Mouse (Mus musculus): ENCODE data around the gene Nat9. TPM values are rescaled to one million over a fixed set of nuclear protein-coding genes. Genes with fewer than 3 reads are reported as not detected.
A peak's percentile ranks its signal among the peaks of the same experiment; 100 is the strongest.

Gene Nat9
- polyA plus RNA-seq, 1 experiment from 2014 or later: 15.5 TPM

DNA sequence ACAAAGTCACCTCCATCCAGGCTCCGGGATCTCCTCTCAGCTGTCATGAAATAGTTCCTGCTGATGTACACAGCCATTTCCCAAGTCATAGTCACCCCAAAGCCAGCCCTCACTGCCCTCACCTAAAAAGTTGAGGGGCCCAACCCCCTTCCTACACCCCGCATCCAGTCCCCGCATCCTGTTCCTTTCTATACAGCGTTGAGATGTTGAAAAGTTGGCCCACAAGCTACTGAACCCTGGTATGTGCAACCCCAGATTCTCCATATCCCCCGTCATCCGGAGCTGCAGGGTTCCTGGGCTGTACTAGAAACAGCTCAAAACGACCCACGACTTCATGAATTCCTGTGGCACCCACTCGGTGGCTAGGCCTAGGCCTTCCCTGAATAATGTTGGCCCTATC is 34.6 kb downstream of the Nat9 start:
- Histone ChIP-seq H3K4me3 (ENCODE audit: low read depth, low read length) (no peak overlapping the region), H3K36me3 (replicated peaks; ENCODE audit: control insufficient read depth, insufficient read depth, low read depth, low read length) (no peaks in the 10 kb centered on the region), H3K9me3 (replicated peaks; ENCODE audit: control insufficient read depth, low read length) (no peaks in the 10 kb centered on the region), H3K27ac (replicated peaks; ENCODE audit: low read depth, low read length) (no peak overlapping the region), H3K27me3 (ENCODE audit: control insufficient read depth, insufficient read depth, low read length) (peaks cover 4% of the 10 kb centered on the region; the same call in 1 of the 2 replicates), H3K4me2 (ENCODE audit: low read depth, low read length) (no peak overlapping the region), H3K9ac (replicated peaks; ENCODE audit: low read length) (no peak overlapping the region), H3K4me1 (ENCODE audit: control insufficient read depth, insufficient read depth, low read length) (no peaks in the 10 kb centered on the region; the same call in 1 of the 2 replicates)
- 76% methylated on average over 9 of the region's 9 CpGs for WGBS
- ATAC-seq (replicated peaks; ENCODE audit: insufficient number of reproducible peaks, low FRiP score, low TSS enrichment, low read depth) (no peak), DNase-seq (ENCODE audit: low spot score) (no peak)

DNA sequence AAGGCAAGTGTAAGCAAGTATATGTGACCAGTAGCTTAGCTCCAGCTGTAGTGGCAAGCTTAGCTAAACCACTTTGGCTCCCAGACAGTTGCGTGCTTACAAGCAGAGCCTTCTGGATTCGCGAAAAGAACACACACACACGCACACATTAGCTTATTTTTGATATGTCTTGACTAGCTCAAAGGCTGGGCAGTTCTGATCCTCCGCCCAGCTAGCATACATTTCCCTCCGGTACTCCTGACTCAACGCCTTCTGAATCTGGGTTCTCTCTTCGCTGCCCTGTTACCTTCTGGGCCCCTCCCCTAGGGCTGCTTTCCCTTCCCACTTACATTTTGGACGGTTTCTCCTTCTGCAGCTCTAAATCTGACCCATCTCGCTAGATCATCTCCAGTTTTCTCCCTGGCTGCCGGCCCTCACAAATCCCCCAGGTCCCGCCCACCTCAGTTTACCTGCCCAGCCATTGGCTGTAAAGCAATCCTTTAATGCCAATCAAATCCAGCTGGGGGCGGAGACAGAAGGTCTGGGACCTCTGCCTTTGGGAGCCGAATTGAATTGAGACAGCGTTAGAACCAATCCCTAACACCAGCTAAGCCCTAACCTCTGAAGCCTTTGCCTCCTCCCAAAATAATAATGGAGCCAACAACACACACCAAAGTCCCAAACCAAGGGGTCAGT is 35.8 kb downstream of the Nat9 start:
- Histone ChIP-seq H3K9ac (replicated peaks; ENCODE audit: low read length) (peak overlapping the region; percentile 59), H3K4me3 (ENCODE audit: low read depth, low read length) (peak overlapping the region; percentile 28; the same call in 1 of the 2 replicates), H3K4me1 (ENCODE audit: control insufficient read depth, insufficient read depth, low read length) (no peaks in the 10 kb centered on the region; the same call in 1 of the 2 replicates), H3K4me2 (ENCODE audit: low read depth, low read length) (peak overlapping the region; percentile 56), H3K27ac (replicated peaks; ENCODE audit: low read depth, low read length) (no peak overlapping the region), H3K36me3 (replicated peaks; ENCODE audit: control insufficient read depth, insufficient read depth, low read depth, low read length) (no peaks in the 10 kb centered on the region), H3K9me3 (replicated peaks; ENCODE audit: control insufficient read depth, low read length) (no peaks in the 10 kb centered on the region), H3K27me3 (ENCODE audit: control insufficient read depth, insufficient read depth, low read length) (peaks cover 4% of the 10 kb centered on the region; the same call in 1 of the 2 replicates)
- ATAC-seq (replicated peaks; ENCODE audit: insufficient number of reproducible peaks, low FRiP score, low TSS enrichment, low read depth) (peak; percentile 29; the same call in 1 of the 2 replicates), DNase-seq (ENCODE audit: low spot score) (peak; percentile 91)
- whole genome bisulfite sequencing: 7% methylated on average over 15 of the region's 15 CpGs

DNA sequence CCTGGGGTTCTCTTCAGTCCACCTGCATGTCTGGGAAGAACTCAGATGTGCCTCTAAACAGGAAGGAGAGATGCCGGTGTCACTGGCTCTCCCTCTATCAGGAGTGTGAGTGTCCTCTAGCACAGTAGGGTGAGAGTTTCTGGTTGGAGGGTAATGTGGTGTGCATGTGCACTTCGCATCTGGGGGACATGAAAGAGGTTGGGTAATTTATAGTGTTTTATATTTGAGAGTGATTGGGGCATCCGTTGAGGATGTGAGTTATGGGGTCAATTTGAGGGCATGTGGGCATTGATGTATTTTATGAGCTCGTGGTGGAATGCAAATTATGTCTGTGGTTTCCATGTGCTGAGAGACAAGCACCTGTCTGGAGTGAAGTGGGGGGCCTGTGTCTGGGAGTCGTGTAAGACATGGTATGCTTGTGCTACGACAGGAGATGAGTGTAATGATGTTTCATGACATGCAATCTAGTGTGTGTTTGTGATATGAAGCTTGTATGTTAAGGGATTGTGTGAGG is 36.9 kb downstream of the Nat9 start:
- Histone ChIP-seq H3K4me2 (ENCODE audit: low read depth, low read length) (no peak overlapping the region), H3K9ac (replicated peaks; ENCODE audit: low read length) (no peak overlapping the region), H3K36me3 (replicated peaks; ENCODE audit: control insufficient read depth, insufficient read depth, low read depth, low read length) (no peaks in the 10 kb centered on the region), H3K4me3 (ENCODE audit: low read depth, low read length) (no peak overlapping the region), H3K27ac (replicated peaks; ENCODE audit: low read depth, low read length) (no peak overlapping the region), H3K9me3 (replicated peaks; ENCODE audit: control insufficient read depth, low read length) (no peaks in the 10 kb centered on the region), H3K4me1 (ENCODE audit: control insufficient read depth, insufficient read depth, low read length) (no peaks in the 10 kb centered on the region; the same call in 1 of the 2 replicates), H3K27me3 (ENCODE audit: control insufficient read depth, insufficient read depth, low read length) (peaks cover 4% of the 10 kb centered on the region; the same call in 1 of the 2 replicates)
- 77% methylated on average over 6 of the region's 6 CpGs for WGBS
- no peak for ATAC-seq (replicated peaks; ENCODE audit: insufficient number of reproducible peaks, low FRiP score, low TSS enrichment, low read depth)
- DNase-seq (ENCODE audit: low spot score): no peak

DNA sequence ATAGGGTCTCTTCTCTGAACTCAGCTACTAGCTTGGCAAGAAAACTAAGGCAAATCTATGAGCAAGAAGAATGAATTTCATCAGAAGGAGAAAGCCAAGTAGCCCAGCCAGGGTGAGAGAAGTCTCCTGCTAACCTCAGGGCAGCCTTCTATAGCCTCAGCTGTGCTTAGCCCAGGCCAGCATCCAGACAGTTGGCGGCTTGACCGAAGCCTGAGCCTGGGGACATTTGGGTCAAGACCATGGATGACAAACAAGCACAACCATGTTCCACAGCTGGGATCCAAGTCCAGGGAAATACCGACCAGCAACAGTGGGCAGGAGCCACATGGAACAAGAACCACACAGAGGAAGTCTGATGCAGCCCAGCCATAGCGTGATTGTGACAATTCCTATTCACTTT is 39.8 kb downstream of the Nat9 start:
- DNase-seq (ENCODE audit: low spot score): no peak
- no peak for ATAC-seq (replicated peaks; ENCODE audit: insufficient number of reproducible peaks, low FRiP score, low TSS enrichment, low read depth)
- 91% methylated on average over 4 of the region's 4 CpGs for WGBS

DNA sequence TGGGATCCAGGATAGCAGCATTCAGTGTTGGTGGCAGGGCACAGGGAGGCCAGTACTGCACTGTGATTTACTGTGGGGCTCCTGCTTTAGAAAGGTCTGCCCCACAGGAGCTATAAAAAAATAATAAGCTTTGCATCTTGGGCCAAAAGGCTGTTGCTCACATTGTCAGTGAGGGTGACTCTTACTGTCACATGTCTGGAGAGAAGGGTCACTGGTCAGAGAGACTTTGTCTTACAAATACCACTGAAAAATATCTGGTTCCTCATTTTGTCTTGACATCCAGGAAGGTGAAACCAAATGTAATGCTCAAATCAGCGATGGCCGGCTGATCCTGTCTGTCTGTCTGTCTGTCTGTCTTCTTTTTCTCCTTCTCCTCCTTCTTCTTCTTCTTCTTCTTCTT is 45.7 kb downstream of the Nat9 start:
- Histone ChIP-seq H3K4me3 (ENCODE audit: low read depth, low read length) (no peak overlapping the region), H3K27me3 (ENCODE audit: control insufficient read depth, insufficient read depth, low read length) (no peaks in the 10 kb centered on the region), H3K4me1 (ENCODE audit: control insufficient read depth, insufficient read depth, low read length) (no peaks in the 10 kb centered on the region), H3K9ac (replicated peaks; ENCODE audit: low read length) (no peak overlapping the region), H3K4me2 (ENCODE audit: low read depth, low read length) (no peak overlapping the region), H3K9me3 (replicated peaks; ENCODE audit: control insufficient read depth, low read length) (no peaks in the 10 kb centered on the region), H3K36me3 (replicated peaks; ENCODE audit: control insufficient read depth, insufficient read depth, low read depth, low read length) (no peaks in the 10 kb centered on the region), H3K27ac (replicated peaks; ENCODE audit: low read depth, low read length) (no peak overlapping the region)
- DNase-seq (ENCODE audit: low spot score) (no peak), ATAC-seq (replicated peaks; ENCODE audit: insufficient number of reproducible peaks, low FRiP score, low TSS enrichment, low read depth) (no peak)
- WGBS: 85% methylated on average over 2 of the region's 2 CpGs

More for the DNA sequence above, 39.8 kb downstream of the Nat9 start:
- H3K4me3 ChIP-seq (ENCODE audit: low read depth, low read length): no peak overlapping the region
- no peaks in the 10 kb centered on the region for H3K36me3 ChIP-seq (replicated peaks; ENCODE audit: control insufficient read depth, insufficient read depth, low read depth, low read length)
- no peak overlapping the region for H3K9ac ChIP-seq (replicated peaks; ENCODE audit: low read length)
- no peaks in the 10 kb centered on the region for H3K27me3 ChIP-seq (ENCODE audit: control insufficient read depth, insufficient read depth, low read length)
- no peaks in the 10 kb centered on the region; the same call in 1 of the 2 replicates for H3K4me1 ChIP-seq (ENCODE audit: control insufficient read depth, insufficient read depth, low read length)
- H3K27ac ChIP-seq (replicated peaks; ENCODE audit: low read depth, low read length): no peak overlapping the region
- H3K4me2 ChIP-seq (ENCODE audit: low read depth, low read length): no peak overlapping the region
- H3K9me3 ChIP-seq (replicated peaks; ENCODE audit: control insufficient read depth, low read length): no peaks in the 10 kb centered on the region

DNA sequence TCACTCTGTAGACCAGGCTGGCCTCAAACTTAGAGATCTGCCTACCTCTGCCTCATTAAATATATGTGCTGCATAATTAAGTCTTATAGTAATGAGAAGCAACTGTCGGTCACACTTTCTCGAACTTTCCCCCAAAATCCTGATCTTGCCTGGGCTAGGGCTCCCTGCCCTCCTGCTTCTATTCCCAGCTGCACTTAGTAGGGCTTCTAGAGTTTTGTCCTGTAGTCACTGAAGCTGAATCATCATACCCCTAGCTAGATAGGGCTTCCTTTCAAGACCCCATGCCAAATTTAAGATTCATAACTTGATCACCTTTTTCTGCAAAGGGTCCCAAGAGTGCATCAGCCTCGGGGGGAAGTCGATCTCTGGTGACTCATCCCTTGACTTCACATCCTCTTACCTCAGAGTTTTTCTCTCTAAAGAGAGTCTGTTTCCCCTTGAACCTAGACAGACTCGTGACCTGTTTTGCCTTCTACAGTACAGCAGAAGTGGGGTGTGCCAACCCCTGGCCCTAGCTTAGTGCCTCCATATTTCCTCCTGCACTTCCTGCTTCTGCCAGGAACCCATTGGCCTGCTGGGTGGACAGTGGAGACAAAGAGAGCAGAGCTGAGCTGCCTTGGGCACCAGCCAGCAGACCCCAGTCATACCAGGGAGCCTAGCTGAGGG is 48.9 kb downstream of the Nat9 start:
- DNase-seq (ENCODE audit: low spot score) (no peak), ATAC-seq (replicated peaks; ENCODE audit: insufficient number of reproducible peaks, low FRiP score, low TSS enrichment, low read depth) (no peak)
- H3K9me3 ChIP-seq (replicated peaks; ENCODE audit: control insufficient read depth, low read length): no peaks in the 10 kb centered on the region
- 83% methylated on average over 5 of the region's 5 CpGs for WGBS
- no peaks in the 10 kb centered on the region for H3K36me3 ChIP-seq (replicated peaks; ENCODE audit: control insufficient read depth, insufficient read depth, low read depth, low read length)
- no peak overlapping the region for H3K4me2 ChIP-seq (ENCODE audit: low read depth, low read length)
- no peaks in the 10 kb centered on the region for H3K27me3 ChIP-seq (ENCODE audit: control insufficient read depth, insufficient read depth, low read length)
- H3K4me3 ChIP-seq (ENCODE audit: low read depth, low read length): no peak overlapping the region
- H3K27ac ChIP-seq (replicated peaks; ENCODE audit: low read depth, low read length): no peak overlapping the region
- H3K9ac ChIP-seq (replicated peaks; ENCODE audit: low read length): no peak overlapping the region
- H3K4me1 ChIP-seq (ENCODE audit: control insufficient read depth, insufficient read depth, low read length): no peaks in the 10 kb centered on the region

DNA sequence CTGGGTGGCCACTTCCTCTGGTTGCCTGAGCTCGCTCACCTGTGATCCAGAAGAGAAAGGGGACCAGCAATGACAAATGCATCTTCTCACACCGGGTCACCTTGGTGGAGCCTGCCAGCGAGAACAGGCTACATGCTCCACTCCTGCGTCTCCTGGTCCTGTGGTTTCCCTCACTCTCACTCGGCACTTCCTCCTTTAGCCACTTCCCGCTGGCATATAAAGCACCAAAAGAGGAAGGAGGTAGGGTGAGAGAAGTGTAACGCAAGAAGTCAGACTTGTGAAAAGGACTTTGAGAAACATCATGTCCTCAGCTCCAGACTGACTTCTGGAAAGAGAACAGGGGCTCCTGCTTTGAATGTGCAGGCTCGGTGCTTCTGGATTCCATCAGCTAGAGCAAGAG is 53.9 kb downstream of the Nat9 start, which contains the start of gene Cd300lf:
Cd300lf (minus strand) TSS at position 193 of the 400 bp plus-strand sequence.
- DNase-seq (ENCODE audit: low spot score) (no peak), ATAC-seq (replicated peaks; ENCODE audit: insufficient number of reproducible peaks, low FRiP score, low TSS enrichment, low read depth) (no peak)
- Histone ChIP-seq H3K9ac (replicated peaks; ENCODE audit: low read length) (no peak within 1 kb of the TSS), H3K4me1 (ENCODE audit: control insufficient read depth, insufficient read depth, low read length) (no peaks in the 10 kb centered on the region), H3K27me3 (ENCODE audit: control insufficient read depth, insufficient read depth, low read length) (no peaks in the 10 kb centered on the region), H3K9me3 (replicated peaks; ENCODE audit: control insufficient read depth, low read length) (no peaks in the 10 kb centered on the region), H3K27ac (replicated peaks; ENCODE audit: low read depth, low read length) (no peak within 1 kb of the TSS), H3K4me3 (ENCODE audit: low read depth, low read length) (no peak within 1 kb of the TSS), H3K36me3 (replicated peaks; ENCODE audit: control insufficient read depth, insufficient read depth, low read depth, low read length) (no peaks in the 10 kb centered on the region), H3K4me2 (ENCODE audit: low read depth, low read length) (no peak within 1 kb of the TSS)
- 78% methylated on average over 8 of the region's 8 CpGs for WGBS
